Mouse (Mus musculus): ENCODE data around the gene Cog2.

Cog2 gene

DNA sequence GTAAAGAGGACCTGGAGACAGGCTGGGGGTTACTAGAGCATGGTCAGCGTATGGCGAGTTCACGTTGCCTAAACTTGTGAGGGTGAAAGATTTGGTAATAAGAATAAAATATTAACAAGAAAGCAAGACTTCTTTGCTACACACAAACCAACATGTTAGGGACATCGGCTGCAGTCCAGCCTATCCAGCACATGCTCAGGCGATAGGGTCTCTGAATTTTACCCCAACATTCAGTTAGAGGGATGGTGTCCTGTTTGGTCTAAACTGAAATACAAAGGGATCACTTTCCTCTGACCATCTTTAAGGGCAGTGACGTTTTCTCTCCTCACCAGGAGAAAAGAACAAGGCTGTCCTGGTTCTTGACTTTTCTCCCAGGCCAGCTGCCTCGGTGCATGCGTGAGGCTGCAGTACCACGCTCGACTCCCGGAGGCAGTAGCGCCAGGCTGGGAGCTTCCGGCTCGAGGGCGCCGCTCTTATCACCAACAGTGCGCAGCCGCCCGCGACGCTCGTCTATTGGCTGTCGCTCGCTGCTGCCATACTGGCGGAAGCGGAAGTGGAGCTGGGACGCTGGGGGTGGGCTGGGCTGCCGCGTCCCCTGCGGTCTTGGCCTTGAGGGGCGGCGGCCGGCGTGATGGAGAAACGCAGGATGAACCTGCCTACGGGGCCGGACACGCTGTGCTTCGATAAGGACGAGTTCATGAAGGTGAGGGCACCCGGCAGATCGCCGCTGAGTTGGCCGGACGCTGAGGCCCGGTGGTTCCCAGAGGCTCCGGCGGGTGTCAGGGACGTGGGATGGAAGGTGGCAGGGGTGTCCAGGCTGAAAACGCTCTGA is at the start of gene Cog2:
Gene Cog2 (plus strand): TSS at position 519 of the 832 bp plus-strand sequence.
- DNase-seq (ENCODE audit: extremely low read depth, low read depth): peak; percentile 83

DNA sequence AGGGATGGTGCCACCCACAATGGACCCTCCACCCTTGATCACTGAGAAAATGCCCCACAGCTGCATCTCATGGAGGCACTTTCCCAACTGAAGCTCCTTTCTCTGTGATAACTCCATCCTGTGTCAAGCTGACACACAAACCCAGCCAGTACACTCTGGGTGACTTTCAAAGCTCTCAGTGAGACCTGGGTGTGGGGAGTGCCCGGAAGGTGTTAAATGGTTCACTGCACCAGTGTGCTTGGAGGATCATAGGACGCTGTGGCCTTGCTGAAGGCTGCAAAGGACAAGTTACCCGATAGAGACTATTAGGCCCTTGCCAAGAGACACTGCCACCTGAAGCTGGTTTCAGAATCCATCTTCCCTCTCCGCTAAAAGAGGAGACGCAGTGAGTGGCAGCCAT is 44.9 kb upstream of the Cog2 start:
- no peak for DNase-seq (ENCODE audit: extremely low read depth, low read depth)

DNA sequence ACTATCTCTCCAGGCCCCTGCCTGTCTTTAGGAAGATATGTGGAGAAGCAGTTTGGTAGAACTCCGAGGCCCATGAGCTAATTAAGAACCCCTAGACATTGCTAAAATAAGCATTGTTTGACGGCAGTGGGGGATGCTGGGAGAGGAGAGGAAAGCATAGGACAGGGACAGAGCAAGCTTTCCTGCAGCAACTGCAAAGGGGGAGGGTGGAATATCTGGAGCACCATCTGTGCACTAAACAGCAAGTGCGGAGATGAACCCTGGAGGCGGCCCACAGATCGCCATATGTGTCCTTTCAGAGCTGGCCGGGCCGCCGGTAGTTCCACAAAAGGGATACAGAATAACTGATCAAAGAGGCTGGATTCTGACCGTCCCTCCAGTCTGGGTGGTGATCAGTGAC is 43.9 kb upstream of the Cog2 start:
- no peak for DNase-seq (ENCODE audit: extremely low read depth, low read depth)

DNA sequence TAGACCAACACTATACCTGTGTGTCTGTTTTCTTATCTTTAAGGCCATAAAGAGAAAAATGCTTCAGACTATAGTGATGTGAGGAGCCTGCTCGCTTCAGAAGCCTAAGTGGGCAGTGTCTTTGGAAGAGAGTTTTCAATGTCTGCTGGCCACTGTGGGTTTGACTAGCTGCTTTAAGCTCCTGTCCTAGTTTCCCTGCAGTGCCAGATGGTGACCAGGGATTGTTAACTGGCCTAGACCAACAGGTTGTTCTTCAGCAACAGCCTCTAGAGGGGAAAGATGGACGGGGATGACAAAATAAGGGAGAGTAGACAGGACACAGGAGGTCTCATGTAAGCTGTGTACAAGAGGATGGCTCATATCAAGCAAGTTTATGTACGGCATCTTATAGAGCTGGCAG is 41.3 kb upstream of the Cog2 start:
- no peak for DNase-seq (ENCODE audit: extremely low read depth, low read depth)

DNA sequence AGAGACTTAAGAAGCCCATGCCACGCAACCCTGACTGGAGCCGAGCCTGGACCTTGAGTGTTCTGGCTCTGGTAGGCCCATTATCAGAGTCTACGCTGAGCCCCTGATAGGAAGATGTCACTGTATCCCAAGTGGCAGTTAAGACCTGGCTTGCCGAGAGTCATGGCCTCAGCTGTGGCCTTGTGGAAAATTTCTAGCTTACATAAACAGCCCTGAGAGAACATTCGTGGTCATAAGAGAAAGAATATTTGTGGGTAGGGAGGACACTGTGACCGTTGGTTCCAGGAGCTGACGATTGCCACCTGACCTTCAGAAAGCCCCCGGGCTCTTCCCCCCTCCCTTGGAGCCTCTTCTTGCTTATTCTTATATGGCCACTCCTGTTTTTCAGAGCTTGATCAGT is 40.2 kb upstream of the Cog2 start:
- DNase-seq (ENCODE audit: extremely low read depth, low read depth): no peak

DNA sequence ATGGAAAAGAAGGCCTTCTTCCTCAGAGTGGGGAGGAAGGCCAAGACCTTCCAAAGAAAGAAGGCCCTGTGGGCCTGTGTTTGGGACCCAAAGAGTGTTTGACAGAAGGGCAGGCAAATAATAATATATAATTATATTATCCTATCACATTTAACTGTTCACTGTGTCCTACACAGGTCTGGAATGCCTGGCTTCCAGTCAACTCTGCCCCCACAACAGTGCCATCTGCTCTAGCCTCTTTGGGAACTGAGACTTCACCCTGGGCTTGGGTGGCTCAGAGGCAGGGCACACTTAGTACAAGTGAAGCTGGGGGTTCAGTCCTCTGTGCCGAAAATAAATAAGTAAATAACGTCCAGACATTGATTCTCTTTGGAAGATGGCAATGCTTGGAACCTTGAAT is 37.8 kb upstream of the Cog2 start:
- no peak for DNase-seq (ENCODE audit: extremely low read depth, low read depth)

DNA sequence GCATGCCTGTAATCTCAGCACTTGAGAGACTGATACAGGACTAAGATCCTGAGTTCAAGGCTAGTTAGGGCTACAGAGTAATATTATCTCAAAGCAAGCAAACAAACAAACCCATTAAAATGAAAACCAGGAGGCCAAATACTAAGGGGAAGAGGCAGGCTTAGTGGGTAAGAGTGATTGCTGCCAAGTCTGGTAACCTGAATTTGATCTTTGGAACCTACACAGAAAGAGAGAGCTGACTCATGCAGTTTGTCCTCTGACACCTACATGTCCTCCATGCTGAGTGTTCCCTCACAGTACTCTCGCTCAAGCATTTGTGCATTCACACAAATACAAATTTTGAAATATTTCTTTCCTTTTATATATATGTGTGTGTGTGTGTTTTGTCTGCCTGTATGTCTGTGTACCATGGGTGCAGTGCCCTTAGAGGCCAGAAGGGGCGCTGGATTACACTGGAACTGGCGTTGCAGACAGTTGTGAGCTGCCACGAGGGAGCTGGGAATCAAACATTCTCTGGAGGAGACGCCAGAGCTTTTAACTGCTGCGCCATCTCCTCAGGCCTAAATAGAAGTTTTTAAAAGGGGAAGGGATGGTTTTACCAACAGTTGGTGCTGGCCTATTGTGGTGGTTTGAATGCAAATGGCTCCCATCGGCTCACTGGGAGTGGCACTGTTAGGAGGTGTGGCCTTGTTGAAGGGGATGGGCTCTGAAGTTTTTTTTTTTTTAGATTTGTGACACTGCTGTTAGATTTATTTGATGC is 37.0 kb upstream of the Cog2 start:
- no peak for DNase-seq (ENCODE audit: extremely low read depth, low read depth)

DNA sequence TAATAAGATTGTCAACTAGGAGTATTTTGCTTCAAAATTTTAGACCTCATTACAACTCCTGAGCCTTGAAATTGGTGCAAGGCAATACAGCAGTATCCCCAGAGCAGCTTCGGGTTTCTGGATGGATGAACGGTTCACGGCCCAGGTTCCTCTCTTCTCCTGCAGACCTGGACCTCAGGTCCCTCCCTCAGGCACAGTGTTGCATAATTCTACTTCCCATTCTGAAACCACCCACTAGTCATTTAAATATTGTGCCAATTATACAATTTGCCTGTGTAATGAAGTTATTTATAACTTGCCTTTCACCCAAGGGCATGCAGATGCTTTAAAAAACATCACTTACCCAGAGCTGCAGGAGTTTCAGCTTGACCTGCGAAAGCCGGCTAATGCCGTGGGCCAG is 31.3 kb upstream of the Cog2 start:
- no peak for DNase-seq (ENCODE audit: extremely low read depth, low read depth)

DNA sequence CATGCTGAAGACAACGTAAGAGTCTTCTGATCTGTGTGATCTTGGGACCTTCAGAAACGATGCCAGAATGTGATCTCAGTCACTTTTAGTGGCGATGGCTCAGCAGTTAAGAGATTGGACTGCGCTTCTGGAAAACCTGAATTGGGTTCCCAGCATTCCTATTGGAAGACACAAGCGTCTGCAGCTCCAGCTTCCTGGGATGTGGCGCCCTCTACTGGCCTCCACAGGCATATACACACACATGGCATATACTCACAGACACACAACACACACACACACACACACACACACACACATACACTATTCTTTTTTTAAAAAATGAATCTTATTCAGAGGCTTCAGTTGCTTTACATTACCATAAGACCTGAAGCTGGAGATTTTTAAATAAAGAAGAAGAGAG is 30.8 kb upstream of the Cog2 start:
- DNase-seq (ENCODE audit: extremely low read depth, low read depth): no peak

DNA sequence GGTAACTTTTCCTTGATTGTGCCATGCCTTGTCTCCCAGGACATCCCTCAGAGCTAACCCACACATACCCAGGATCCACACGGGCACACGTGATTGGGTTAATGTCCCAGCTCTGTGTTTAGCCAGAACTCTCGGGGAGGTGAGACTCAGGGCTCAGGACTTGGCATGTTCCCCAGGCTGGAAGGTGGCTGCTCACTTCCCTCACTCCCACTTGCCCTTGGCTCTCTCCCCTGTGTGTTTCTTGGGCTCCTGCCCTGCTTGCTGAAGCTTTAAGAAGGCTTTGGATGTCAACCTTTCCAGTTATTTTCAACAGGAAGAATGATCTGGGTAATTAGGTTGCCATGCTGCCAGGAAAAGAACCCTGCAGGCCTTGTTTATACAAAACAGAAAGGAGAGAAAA is 26.2 kb upstream of the Cog2 start:
- DNase-seq (ENCODE audit: extremely low read depth, low read depth): no peak

DNA sequence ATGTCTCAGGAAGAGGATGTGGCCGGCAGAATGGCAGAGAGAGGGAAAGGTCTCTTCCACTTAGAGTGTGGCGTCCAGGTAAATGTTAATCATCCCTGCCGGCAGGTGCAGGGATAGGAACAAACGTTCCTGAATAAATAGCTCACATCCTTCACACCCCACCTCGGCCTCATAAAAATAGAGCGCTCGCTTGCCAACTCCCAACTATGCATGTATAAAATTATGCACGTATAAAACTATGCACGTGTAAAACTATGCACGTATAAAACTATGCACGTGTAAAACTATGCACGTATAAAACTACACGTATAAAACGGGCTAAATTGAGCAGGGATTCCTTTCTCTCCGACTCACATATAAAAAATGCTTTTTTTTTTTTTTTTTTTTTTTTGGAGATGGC is 25.6 kb upstream of the Cog2 start:
- no peak for DNase-seq (ENCODE audit: extremely low read depth, low read depth)

DNA sequence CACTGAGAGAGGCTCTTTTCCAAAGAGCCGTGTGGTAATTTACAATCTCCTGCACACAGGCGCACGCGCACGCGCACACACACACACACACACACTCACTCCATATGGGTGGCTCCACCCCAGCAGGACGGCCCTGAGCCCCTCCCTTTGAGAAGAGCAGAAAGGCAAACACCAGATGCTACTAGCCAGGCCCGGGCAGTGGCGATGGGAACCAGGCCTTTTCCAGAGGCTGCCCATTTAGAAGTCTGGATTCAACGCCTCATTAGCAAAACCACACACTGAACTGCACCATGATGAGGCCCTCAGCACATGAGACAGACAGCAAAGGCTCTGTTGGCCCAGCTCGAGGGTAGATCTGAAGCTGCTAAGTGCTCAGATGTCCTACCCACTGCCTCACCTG is 24.9 kb upstream of the Cog2 start:
- DNase-seq (ENCODE audit: extremely low read depth, low read depth): no peak

DNA sequence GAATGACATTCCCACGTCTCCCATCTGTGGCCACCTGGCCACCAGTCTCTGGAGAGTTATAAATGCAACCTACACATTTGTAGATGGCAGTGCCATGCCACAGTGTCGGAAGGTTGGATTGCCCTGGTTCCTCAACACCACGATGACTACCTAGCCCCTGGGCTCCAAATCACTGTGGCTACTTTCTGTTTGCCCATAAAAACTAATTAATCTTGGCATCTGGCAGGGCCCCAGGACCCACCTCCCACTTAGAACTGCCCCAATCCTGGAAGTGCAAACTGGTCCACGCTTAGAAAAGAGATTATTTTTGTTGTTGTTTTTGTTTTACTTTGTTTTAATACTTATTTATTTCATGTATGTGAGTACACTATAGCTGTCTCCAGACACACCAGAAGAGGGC is 24.3 kb upstream of the Cog2 start:
- DNase-seq (ENCODE audit: extremely low read depth, low read depth): no peak

DNA sequence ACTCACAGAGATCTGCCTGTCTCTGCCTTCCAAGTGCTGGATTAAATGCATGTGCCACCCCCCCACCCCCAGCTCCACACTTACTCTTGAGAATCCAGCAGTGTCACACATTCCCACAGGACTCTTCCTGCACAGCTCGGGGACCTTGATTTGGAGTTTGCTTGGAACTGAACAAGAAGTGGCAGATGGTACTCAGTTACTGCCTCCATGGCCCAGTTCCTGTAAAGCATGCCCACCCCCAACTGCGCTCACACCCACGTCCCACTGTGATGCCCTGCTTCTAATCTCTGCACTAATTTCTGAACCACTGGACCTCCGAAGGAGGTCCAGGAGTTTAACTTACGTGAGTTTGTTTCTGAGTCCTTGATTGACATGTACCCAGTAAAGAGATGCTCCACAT is 23.7 kb upstream of the Cog2 start:
- no peak for DNase-seq (ENCODE audit: extremely low read depth, low read depth)

DNA sequence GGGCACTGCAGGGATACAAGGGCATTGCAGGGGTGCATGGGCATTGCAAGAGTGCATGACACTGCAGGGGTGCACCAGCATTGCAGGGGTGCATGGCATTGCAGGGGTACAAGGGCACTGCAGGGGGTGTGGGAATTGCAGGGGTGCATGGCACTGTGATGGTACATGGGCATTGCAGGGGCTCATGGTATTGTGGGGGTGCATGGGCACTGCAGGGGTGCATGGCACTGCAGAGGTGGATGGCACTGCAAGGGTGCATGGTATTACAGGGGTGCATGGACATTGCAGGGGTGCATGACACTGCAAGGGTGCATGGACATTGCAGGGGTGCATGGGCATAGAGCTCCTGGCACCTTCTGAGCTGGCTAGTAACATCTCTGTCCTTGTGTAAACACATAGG is 22.2 kb upstream of the Cog2 start:
- DNase-seq (ENCODE audit: extremely low read depth, low read depth): no peak

DNA sequence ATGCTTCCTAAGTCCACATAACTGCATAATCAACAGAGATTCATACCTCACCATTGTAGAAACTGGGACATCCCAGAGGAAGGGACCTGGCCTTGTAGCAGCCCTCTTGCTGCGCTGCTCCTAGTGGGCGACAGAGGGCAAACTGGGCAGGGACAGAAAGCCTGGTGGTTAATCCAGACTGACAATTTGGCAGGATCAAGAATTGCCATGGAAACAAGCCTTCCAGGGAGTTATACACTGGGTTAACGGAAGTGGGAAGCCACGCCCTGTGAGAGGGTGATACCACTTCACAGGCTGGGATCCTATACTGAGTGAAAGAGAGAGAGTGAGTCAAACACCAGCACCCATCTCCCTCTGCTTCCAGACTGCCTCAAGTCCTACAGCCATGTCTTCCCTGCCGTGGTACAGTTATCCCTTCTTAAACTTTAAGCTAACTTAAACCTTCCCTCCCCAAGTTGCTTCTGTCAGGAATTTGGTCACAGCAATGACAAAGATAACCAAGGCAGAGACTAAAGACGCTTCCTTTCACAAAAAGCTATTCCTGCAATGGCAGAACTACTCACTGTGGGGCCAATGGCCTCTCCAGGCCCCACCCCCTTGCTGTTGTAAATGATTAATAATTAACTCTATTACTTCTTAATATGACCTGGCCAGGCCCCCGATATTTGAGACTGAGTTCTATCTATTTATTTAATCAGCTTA is 21.2 kb upstream of the Cog2 start:
- DNase-seq (ENCODE audit: extremely low read depth, low read depth): no peak

DNA sequence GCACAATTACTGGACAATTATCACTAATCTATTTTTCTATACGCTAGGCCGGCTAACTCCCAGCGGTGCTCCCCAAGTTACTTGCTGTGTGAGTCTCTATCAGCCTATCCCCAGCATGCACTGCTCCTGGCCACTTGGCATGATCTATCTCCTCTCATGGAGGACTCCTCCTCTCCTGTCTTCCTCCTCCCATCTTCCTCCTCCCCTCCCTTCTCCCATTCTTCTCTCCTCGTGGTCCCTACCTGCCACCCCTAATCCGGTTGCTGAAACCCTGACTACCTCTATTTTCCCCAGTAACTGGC is 20.7 kb upstream of the Cog2 start:
- no peak for DNase-seq (ENCODE audit: extremely low read depth, low read depth)

DNA sequence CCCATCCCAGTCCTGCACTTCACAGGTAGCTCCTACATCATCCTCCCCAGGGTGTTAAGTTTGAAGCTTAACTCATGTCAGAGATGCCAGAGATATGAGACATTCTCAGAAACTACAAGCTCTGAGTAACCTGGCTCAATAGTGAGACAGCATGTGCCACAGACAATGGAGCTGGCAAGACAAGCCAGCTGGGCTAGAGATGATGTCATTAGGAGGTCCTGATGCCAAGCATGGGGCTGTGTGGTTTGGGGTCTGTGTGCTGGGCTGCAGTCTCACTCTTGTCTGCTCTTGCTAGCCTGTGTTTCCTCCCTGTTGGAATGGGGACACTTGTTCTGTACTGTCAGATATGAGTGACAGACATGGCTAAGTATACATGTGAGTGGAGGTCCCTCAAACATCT is 14.9 kb upstream of the Cog2 start:
- DNase-seq (ENCODE audit: extremely low read depth, low read depth): no peak

DNA sequence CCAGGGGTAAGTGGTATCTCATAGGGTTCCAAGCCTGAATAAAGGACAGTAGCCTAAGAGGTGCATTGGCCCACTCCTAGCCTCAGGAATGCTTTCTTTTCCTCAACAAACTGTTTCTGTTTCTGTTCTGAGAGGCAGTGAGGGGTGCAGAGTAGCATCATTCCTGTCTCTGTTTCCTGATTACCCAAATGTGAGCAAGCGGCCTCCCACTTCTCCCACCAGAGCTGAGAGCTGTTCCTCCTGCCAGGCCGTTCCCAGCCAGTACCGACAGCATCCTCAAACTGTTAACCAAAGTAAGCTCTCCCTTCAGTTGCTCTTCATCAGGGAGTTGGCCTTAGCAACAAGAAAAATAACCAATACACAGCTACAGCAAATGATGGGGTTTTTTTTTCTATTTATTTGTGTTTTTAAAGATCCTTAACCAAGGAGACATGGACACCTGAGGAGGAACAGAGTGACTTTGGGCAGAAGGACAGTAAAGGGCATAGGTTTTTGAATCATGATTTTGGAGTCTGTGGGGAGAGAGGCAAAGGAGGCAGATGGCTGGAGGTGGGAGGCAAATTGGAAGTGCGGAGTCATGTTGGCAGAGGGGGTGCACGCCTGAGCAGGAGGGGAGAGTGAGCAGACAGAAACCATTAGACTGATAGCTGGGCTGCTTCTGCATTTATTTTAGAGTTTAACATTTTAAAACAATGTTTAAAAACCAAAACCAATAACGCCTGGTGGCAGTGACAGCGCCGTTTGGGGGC is 12.8 kb upstream of the Cog2 start:
- no peak for DNase-seq (ENCODE audit: extremely low read depth, low read depth)

DNA sequence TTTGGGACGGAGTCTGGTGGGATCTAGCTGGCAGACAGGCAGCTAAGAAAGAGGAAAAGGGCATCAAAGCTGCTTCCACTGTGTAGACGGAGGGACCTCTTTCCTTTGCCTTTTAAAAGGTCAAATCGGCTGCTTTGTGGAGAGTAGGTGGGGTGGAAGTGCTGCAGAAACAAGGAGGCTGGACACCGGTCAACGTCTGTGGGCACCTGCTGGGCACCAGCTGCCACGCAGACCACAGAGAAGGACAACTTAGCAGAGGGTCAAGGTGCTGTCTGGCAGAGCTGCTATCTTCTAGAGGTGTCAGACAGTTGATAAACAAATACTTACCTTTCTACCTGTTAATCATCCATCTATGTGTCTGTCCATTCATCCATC is 12.3 kb upstream of the Cog2 start:
- no peak for DNase-seq (ENCODE audit: extremely low read depth, low read depth)

DNA sequence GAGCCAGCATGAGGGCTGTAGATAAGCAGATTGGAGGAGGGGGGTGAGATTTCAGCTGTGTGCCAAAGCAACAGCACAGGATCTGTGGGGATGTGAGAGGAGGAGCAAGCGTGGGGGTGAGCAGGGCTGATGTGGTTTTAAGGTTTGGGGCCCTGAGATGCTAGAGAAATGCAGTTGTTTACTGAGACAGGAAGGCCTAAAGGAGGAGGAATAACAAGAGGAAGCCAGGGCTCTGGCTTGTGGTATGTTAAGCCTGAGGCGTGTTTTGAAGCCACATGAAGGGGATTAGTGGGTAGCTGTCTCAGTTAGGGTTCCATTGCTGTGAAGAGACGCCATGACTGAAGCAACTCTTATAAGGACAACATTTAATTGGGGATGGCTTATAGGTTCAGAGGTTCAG is 11.4 kb upstream of the Cog2 start:
- DNase-seq (ENCODE audit: extremely low read depth, low read depth): no peak

DNA sequence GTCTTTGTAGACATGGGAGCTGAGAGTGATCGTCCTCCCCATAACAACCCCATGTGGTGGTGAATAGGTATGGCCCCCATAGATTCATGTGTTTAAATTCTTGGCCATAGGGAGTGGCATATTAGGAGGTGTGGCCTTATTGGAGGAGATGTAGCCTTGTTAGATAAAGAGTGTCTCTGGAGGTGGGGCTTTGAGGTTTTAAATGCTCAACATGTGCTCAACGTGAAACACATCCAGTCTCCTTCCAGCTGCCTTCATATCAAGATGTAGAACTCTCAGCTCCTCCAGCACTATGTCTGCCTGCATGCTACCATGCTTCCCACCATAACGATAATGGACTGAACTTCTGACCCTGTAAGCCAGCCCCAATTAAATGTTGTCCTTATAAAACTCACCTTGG is 4.5 kb upstream of the Cog2 start:
- DNase-seq (ENCODE audit: extremely low read depth, low read depth): no peak
